Mouse (Mus musculus) ovary, postnatal 14 days (tissue): ENCODE measurements around the gene Apopt1.

Experiments
- DNase-seq: peaks from one replicate; pipeline ENCODE4 v3.0.0; 2022; ENCODE audit warnings: low spot score

Apopt1 gene

GRCm38 (mm10) chr12:111713004-111713651 is at the start of gene Apopt1, which contains the start of gene Bag5:
Gene Apopt1 (plus strand): TSS chr12:111713261.
Gene Bag5 (minus strand): TSS chr12:111713257.
- DNase-seq = peak; percentile 83

GRCm38 (mm10) chr12:111664144-111664634 is 48.9 kb upstream of the Apopt1 start:
- DNase-seq = no peak

GRCm38 (mm10) chr12:111665041-111665880 is 47.8 kb upstream of the Apopt1 start:
- DNase-seq = no peak

- no peak for DNase-seq
Observed at GRCm38 (mm10) chr12:111666380-111666779, 46.7 kb upstream of the Apopt1 start.

- DNase-seq = no peak
Observed at GRCm38 (mm10) chr12:111667421-111667820, 45.6 kb upstream of the Apopt1 start.

- peak; percentile 98 for DNase-seq
Observed at GRCm38 (mm10) chr12:111668457-111668912, 44.6 kb upstream of the Apopt1 start.

- DNase-seq = no peak
Observed at GRCm38 (mm10) chr12:111669000-111669788, 43.9 kb upstream of the Apopt1 start.

GRCm38 (mm10) chr12:111669961-111670360 is 43.1 kb upstream of the Apopt1 start:
- DNase-seq = no peak

- DNase-seq = no peak
Observed at GRCm38 (mm10) chr12:111670371-111670971, 42.6 kb upstream of the Apopt1 start.

- no peak for DNase-seq
Observed at GRCm38 (mm10) chr12:111670976-111671375, 42.1 kb upstream of the Apopt1 start.

- no peak for DNase-seq
Observed at GRCm38 (mm10) chr12:111671431-111671902, 41.6 kb upstream of the Apopt1 start.

- peak; percentile 73 for DNase-seq
Observed at GRCm38 (mm10) chr12:111672176-111672575, 40.9 kb upstream of the Apopt1 start, which contains the start of gene Ckb. Gene Ckb (minus strand): TSS chr12:111672338.

- DNase-seq = no peak
Observed at GRCm38 (mm10) chr12:111672581-111672980, 40.5 kb upstream of the Apopt1 start.

GRCm38 (mm10) chr12:111674850-111675486 is 38.1 kb upstream of the Apopt1 start:
- DNase-seq = no peak

- no peak for DNase-seq
Observed at GRCm38 (mm10) chr12:111675797-111676580, 37.1 kb upstream of the Apopt1 start.

- DNase-seq = no peak
Observed at GRCm38 (mm10) chr12:111677421-111677820, 35.6 kb upstream of the Apopt1 start.

- peak; percentile 88 for DNase-seq
Observed at GRCm38 (mm10) chr12:111677882-111678669, 35.0 kb upstream of the Apopt1 start, which contains the start of gene Trmt61a. Gene Trmt61a (plus strand): TSS chr12:111678105.

- DNase-seq = no peak
Observed at GRCm38 (mm10) chr12:111678670-111678933, 34.5 kb upstream of the Apopt1 start.

- DNase-seq = no peak
Observed at GRCm38 (mm10) chr12:111678997-111679396, 34.1 kb upstream of the Apopt1 start.
